Mouse (Mus musculus) central nervous system, embryonic 14 days (tissue): ENCODE data around the gene Timm8b. TPM values are rescaled to one million over a fixed set of nuclear protein-coding genes. Genes with fewer than 3 reads are reported as not detected.

ENCODE experiments used
- polyA plus RNA-seq: library from polyadenylated mRNA; depleted of rRNA; stranded (reverse); fragments of >200 nt; gene quantifications from 2 replicates; pipeline ENCODE4 v1.2.3, GENCODE M21; 2012; rRNA removed

Gene Timm8b
- polyA plus RNA-seq: 368 and 467 TPM in 2 replicates

DNA sequence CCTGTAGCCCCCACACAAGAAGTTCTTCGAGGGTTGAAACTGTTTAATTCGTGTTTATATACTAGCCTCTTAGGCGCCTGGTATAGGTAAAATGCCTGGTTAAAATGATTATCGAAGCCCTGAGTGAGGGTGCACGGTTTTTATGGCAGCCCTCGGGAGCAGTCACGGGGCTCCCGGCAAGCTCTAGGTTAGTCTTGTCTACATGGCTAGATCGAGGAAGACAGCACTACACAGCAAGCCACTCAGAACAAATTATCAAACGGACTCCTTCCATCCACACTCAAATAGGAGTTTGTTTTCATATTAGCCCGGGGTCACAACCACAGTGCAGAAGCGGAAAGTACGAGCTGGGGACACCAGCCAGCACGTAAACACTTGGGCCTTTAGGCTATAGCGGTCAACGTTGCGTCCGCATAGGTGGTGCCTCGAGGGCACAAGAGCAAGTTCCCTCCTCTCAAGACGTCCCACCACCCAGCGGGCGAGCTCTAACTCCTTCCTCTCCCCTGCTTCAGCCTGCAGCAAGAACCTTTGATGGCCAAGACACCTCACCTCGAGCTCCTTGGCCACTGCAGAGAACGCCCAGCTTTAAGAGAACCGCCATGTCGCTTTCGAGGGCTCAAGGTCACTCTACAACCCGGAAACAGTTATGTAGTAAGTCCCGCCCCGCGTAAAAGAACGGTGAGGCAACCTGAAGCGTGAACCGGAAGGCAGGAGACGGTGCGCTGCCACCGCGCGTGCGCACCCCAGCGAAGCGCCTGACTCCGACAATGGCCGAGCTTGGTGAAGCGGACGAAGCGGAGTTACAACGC, at the start of gene Timm8b, which contains the start of gene Sdhd:
TSS of gene Timm8b (plus strand) at position 722 of the 809 bp plus-strand sequence.
TSS of gene Sdhd (minus strand) at position 624 of the 809 bp plus-strand sequence.

DNA sequence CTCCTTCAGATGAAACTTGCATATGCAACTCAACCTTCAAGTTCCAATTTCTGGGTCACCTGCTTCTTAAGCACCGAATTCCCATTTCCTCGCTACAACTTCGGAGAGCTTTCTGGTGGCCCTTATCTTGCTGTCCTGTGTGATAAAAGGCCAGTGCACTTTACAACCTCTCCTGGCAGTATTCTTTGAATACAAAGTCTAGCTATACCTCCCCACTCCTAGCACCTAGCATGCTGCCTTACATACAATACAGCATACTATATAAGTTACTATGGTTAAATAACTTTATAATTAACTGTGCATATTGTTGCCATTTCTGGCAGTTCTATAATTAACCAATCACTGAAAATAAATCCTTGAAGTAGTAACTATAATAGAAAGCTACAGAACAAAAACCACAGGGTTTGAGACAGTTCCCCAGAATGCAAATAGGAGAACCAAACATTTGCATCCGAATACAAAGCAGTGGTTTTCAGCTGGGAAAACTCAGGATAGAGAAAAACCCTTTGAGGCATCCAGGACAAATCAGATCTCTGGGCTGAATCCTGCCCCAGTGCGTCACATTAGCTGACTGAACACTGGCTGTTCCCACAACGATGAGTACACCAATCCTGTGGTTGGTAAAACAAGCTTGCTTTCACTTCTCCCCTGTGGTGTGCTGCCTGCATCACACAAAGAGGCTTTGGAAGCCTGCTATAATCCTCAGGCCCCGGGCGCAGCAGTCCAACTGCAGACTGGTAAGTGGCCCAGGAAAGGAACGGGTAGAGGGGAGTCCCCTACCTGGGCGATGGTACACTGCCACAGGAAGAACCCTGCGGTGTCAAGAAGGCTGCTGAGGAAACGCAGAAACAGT, 49.2 kb upstream of the Timm8b start, which contains the start of gene Il18:
TSS of gene Il18 (plus strand) at position 587 of the 853 bp plus-strand sequence.

DNA sequence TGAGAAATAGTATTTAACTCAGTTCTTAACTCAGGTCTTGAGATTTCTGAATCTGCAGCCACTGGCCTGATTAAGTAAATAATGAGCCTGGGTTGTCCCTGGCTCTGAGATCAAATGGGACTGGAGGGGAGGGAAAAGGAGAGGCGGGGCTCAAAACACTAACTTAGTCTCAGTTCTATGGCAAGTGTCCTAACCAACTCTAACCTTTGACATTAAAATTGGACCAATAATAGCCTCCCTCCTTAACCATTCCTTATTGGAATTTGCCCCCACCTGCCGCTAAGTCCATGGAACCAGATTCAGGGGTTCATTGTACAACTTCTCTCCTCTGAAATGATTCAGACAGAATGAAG, 48.6 kb upstream of the Timm8b start, which contains the start of gene Bco2:
TSS of gene Bco2 (minus strand) at position 88 of the 353 bp plus-strand sequence.

DNA sequence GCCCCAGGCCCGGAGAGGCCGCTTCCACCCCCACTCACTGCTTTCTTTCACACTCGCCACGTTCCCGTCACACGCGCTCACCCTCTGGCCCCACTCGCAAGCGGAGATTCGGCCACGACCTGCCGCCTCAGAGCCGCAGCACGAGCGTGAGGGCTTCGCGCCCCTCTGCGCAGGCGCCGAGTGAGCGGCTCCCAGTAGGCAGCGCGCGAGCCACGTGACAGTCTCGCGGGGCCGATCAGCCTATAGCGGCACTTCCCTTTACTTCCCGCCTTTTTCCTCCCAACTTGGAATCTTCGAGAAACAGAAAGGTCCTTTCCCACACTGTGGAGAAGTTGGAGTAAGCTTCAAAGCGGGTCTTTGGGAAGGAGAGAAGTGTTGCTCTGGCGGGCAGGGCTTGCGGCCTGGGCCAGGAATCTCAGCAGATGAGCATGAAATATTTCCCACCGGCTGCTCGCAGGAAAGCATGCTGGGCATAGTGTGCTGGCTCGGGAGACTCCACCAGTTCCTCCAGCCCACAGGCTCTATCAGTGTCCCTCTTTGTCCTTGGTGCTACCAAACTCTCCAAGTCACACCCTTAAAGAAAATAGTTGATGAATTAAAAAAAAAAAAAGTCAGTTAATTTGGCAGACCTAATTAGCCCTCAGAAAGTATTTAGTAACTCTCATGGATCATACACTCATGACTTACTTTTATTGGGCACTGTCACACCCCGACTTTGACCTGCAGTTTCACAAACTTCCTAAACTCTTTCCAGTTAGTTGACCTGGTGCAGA, 42.4 kb upstream of the Timm8b start, which contains the start of gene Tex12:
TSS of gene Tex12 (minus strand) at position 181 of the 773 bp plus-strand sequence.

DNA sequence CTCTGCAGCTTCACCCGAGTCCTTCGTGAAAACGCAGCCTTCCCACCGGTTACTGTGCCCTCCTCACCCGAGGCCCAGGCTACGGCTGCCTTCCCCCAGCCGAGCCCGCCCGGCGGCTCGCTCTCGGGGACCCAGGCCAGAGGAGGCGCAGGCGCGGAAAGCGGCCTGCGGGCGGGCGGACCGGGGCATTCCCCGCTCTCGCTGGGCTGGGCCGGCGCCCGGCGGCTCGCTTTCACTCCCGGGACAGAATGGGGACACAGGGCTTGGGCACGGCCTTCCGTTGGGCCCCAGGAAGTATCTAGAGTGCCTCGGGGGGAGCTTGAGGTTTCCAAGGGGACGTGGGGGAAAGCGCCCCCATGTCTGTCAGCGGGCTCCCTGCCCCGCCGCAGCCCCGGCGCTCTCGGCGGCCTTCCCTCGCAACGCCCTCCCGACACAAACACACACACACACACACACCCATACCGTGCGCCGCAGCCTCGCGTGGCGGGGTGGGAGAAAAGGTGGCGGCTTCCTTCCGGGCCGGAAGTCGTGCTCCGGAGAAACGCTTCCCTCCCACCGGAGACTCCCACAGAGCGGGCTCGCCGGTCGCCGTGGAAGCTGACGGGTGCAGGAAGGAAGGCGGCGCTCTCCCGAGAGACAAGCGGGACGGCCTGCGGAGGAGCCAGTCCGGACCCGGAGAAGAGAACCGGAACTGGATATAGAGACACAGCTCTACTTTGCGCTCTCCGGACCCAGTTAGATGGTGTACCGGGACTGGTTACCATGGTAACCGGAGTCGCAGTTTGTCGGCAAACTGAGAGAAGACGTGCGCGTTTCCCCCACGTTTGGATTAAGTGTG, 13.3 kb downstream of the Timm8b start, which contains the start of the genes Pih1d2 and Nkapd1:
TSS of gene Pih1d2 (plus strand) at position 556 of the 838 bp plus-strand sequence.
TSS of gene Nkapd1 (minus strand) at position 699 of the 838 bp plus-strand sequence.

Other genes starting within 250 kb of the Timm8b start
- 0.21 and 0.91 TPM in 2 replicates for gene Plet1, start 109.4 kb upstream of the Timm8b start, polyA plus RNA-seq
- 82.2 and 86.4 TPM in 2 replicates for gene Pts, start 75.2 kb upstream of the Timm8b start, polyA plus RNA-seq
- gene Il18, start 49.1 kb upstream of the Timm8b start, polyA plus RNA-seq: 14.3 and 17.1 TPM in 2 replicates
- 0.35 and 0.48 TPM in 2 replicates for gene Bco2, start 48.7 kb upstream of the Timm8b start, polyA plus RNA-seq
- gene Tex12, start 42.6 kb upstream of the Timm8b start, polyA plus RNA-seq: not detected in 2 replicates
- 145 and 152 TPM in 2 replicates for gene Sdhd, start 98 bp upstream of the Timm8b start, polyA plus RNA-seq
- gene Pih1d2, start 13.4 kb downstream of the Timm8b start, polyA plus RNA-seq: 3.9 and 4.9 TPM in 2 replicates
- gene Nkapd1, start 13.6 kb downstream of the Timm8b start, polyA plus RNA-seq: 22.2 and 22.6 TPM in 2 replicates
- 30.6 and 34.2 TPM in 2 replicates for gene Dlat, start 55.9 kb downstream of the Timm8b start, polyA plus RNA-seq
- 31.3 and 33.4 TPM in 2 replicates for gene Dixdc1, start 135.6 kb downstream of the Timm8b start, polyA plus RNA-seq
- 1.4 and 2.1 TPM in 2 replicates for gene 2310030G06Rik, start 142.6 kb downstream of the Timm8b start, polyA plus RNA-seq
- 4.3 and 17.1 TPM in 2 replicates for gene Cryab, start 147.4 kb downstream of the Timm8b start, polyA plus RNA-seq
- 0.95 and 9.7 TPM in 2 replicates for gene Hspb2, start 148.4 kb downstream of the Timm8b start, polyA plus RNA-seq
- gene Fdxacb1, start 164.3 kb downstream of the Timm8b start, polyA plus RNA-seq: 6.8 and 7.7 TPM in 2 replicates
- 38.1 and 40.1 TPM in 2 replicates for gene Alg9, start 171.1 kb downstream of the Timm8b start, polyA plus RNA-seq
- 43.7 and 47.8 TPM in 2 replicates for gene 1110032A03Rik, start 171.6 kb downstream of the Timm8b start, polyA plus RNA-seq
- 29.8 and 38.0 TPM in 2 replicates for gene Ppp2r1b, start 241.4 kb downstream of the Timm8b start, polyA plus RNA-seq